Mouse (Mus musculus): ENCODE measurements around the gene Gpr15.

The Gpr15 gene

DNA sequence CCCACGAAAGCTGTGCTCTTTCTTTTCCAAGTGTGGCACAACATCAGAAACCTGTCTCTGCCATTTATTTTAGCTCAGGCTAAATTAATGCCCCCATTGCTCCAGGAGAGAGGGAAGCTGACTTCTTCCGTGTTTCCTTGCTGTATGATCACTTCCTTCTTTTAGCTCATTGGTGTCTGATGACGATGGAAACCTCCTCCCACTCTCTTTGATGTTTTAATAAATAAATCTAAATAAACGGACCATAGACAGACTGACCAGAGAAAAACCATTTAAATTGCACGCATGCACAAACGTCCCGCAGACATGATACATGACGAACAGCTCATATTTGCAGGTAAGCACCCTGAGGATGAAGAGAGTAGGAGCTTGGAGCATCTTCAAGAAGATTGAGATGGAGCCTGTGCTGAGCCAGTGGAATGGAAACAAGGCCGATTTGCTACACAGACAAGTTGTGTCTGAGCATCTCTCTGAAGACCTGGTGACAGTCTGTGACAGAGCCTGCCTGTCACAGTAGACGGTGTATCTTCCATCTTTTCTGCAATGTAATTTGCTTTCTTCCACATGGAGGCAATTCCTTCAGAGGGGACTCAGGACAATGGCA, 16.4 kb downstream of the Gpr15 start:
- no peak for DNase-seq (ENCODE audit: extremely low read depth, low read depth, low spot score)

DNA sequence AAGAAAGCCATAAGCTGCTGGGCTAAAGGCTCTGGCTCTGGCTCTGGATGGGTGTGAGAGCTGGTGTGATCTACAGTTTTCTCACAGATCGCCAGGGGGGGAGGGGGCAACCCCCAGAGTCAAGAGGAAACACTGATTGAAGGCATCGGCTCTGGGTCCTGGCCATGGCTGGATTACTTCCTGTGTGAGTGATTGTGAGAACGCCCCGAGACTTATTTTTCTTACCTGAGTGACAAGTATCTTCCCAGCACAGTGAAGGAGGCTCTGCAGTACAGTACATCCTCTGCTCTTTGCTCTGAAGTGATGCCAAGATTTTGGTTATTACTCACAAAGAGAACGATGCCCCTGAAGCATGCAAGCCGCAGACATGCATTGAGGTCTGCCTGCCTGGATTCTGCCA, 17.1 kb downstream of the Gpr15 start:
- DNase-seq (ENCODE audit: extremely low read depth, low read depth, low spot score): no peak

DNA sequence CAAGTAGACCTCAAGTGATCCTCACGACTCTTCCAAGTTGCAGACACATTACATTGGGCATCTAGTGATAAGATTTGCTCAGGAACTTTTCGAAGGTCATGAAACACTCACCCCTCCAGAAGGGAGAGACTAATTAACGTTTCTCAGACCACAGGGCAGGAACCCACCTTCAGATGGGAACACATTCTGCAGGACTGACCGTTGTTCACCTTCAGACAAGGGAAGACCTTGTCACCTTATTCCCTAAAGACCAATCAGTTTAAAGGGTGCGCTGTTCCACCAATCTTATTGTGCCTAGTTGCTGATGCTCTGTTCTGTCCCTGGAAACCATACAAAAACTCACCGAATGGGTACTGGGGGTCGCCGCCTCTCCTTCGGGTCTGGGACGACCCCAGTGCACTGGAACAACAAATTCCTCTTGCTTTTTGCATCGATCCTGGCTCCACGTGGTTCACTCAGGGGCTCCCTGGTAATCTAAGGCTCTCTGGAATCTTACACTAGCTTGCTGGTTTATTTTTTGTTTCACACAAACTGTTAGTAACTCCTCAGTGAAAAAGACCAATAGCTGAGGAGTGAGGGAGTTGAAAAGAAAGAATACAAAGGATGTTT, 17.9 kb downstream of the Gpr15 start:
- no peak for DNase-seq (ENCODE audit: extremely low read depth, low read depth, low spot score)

DNA sequence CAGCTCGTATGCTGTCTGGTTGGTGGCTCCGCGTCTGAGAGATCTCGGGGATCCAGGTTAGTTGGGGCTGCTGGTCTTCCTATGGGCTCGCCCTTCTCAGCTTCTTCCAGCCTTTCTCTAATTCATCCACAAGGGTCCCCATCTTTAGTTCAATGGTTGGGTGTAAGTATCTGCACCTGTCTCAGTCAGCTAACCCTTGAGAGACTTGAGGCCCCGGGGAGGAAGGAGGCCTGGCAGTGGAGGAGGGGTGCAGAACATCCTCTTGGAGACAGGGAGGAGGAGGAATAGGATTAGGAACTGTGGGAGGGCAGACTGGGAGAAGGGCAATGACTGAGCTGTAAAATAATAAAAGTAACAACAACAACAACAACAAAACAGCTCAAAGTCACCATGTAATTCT, 18.7 kb downstream of the Gpr15 start:
- no peak for DNase-seq (ENCODE audit: extremely low read depth, low read depth, low spot score)

DNA sequence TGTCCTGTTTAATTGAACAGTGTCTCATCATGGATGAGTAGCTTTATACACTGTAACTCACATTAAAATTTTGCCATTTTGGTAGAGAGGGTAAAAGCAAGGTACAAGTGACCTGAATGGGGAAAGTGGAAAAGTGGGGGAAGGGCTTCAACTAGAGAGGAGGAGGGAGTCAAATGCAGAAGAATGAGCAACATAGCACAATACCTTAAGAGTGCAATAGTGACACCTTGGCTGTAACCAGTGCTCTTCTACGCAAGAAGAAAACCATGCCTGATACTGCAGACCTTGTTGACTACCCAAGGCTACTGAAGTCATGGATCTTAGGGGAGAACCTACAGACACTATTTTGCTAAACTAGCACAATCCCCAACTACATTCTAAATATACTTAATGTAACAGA, 21.6 kb downstream of the Gpr15 start:
- no peak for DNase-seq (ENCODE audit: extremely low read depth, low read depth, low spot score)

DNA sequence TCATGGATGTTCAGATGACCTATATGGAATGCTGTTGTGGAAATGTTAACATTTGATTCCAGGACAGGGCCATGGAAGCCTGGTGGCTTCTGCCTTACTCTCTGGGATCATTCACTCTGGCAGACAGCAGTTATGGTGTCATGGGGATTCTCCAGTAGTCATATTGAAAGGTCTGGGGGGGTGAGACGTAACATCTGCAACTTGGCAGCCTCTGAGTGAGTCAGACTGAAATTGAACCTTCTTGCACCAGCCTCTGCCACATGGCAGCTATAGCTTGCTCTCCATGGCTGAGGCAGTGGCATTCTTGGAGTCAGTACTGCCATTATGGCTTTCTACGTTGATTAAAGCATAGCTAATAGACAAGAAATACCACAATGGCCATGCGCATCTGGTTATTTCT, 22.1 kb downstream of the Gpr15 start:
- no peak for DNase-seq (ENCODE audit: extremely low read depth, low read depth, low spot score)

DNA sequence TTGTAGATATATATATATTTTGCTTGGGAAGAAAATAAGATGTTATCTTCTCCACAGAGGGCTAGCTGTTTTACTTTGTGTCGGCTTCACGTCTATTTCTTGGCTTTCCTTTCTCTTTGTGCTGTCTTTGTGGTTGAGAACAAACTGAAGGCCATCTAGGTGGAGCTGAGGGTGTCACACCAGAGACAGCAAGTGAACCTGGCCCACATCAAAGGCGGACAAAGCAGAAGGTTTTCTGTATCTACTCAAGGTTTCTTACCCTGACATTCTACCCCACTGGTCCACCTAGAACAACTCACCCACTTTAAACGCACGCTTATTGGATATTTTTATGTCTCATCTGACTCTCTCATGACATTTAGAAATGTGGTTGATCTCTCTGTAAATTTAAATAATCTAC, 24.8 kb downstream of the Gpr15 start:
- DNase-seq (ENCODE audit: extremely low read depth, low read depth, low spot score): no peak

DNA sequence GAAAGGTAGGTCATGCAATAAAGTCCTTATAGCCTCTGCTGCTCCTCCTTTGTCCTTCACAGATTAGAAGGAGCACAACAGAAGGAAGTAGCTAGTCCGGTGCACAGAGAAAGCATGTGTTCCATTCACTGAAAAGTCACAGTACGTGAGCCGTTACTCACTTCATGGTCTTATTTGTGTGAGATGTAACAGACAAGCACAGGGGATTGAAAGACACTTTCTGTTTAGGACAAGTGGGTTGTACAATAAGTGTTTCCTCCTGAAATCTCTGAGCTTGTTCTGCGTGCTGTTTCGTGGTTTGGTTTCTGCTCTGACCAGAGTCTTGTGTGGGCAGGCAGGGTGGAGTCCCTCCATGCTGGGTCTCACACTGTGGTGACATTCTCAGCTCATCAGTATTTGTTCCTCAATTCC, 28.5 kb downstream of the Gpr15 start:
- DNase-seq (ENCODE audit: extremely low read depth, low read depth, low spot score): no peak

DNA sequence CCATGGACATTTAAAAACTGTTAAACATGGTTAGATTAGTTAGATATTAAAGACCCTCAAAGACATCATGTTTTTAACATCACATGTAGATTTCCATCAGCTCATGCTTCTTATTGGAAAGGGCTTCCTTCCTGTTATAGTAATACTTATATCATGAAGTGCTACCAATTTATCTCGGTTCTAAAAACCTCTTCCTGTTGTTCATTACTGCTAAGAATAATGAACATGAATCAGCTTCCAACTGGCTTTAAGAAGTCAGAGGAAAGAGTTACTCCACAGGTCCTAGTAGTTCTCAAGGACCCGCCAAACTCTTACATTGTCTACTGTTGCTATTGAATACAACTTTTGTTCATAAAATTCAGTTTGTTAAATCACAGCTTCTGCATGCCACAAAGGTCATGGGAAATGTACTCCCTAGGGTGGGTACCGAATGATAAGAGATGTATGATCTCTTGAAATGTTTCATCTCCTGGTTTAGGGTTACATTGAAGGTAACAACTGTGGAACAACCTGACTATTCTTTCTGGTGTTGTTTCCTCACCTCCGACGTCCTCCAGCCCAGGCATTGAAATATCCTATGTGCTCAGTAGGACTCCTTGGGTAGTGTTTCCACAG, 29.2 kb downstream of the Gpr15 start:
- DNase-seq (ENCODE audit: extremely low read depth, low read depth, low spot score): no peak

DNA sequence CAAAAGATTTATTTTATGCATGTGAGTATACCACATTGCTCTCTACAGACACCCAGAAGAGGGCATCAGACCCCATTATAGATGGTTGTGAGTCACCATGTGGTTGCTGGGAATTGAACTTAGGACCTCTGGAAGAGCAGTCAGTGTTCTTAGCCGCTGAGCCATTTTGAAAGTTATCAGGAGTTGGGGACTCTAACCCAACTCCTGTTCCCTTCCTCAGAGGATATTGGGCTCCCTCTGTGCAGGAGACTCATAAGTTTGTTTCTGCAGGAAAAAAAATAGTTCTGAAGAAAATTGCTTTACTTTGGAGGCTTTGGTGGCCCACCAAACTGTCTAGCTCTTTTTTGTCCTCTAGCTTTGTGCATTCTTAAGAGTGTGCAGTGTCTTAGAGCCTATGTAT, 30.3 kb downstream of the Gpr15 start:
- DNase-seq (ENCODE audit: extremely low read depth, low read depth, low spot score): no peak

DNA sequence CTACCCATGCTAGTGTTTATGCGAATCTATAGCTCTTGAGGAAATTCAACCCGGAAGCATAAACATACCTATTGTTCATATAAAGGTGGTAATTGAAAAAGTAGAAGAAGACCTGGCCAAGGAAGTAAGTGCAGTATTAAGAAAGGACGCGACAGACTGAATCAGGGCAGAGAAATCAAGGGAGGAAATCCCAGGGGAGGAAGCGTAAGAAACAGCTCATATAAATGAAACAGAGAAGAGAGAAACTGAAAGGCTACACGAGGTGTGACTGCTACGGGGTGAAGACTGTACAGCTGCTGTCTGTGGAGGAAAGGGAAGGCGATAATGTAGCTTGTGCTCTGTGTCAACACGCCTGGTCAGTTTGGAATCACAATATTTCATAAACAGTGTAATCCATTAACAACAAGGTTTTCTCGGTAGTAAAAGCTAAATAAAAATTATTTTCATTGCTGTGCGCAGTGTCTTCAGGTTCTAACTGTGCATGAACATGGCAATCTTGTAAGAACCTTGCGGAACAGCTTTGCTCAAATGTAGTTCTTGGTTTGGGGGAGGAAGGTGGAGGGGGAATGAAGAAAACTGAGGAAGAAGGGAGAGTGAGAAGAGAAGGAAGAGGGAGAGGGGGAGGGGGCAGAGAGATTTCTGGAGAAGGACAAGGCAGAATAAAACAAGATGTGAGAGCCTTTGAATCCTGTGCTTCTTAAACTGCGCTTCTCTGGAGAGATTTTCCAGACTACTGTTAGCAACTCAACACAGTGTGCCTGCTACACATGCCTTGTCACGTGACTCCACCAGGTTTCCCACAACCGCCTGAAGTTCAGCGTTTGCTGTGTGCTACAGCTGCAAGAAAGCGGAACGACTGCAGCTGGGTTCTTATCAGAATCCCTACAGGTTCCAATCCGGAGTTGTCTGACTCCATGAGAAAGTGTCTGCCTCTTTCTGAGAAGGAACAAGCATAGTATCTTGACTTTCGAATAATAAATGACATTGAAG, 33.0 kb downstream of the Gpr15 start:
- DNase-seq (ENCODE audit: extremely low read depth, low read depth, low spot score): no peak

DNA sequence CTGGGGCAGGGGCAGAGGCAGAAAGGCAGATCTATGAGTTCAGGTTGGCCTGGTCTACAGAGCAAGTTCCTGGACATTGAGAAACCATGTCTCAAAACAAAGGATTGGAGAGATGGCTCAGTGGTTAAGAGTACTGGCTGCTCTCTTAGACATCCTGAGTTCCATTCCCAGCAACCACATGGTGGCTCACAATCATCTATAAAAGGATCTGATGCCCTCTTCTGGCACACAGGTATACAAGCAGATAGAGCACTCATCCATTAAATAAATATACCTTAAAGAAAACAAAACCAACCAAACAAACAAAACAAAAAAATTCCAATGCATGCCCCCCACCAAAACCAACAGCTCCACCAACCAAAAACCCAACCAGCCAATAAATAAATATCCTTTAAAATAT, 34.3 kb downstream of the Gpr15 start:
- DNase-seq (ENCODE audit: extremely low read depth, low read depth, low spot score): no peak

DNA sequence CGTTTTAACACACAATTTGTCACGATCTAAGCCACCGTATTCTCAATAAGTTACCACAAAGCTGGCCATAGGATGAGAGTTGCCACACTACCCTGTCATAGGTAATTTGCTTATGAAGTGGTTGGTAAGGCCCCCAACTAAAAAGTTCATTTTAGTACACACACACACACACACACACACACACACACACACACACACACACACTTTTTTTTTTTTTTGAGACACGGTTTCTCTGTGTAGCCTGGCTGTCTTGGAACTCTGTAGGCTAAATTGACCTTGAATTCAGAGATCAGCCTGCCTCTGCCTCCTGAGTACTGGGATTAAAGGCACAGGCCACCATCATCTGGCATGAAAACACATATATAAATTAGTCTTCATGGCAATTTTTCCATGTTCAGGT, 35.0 kb downstream of the Gpr15 start:
- DNase-seq (ENCODE audit: extremely low read depth, low read depth, low spot score): no peak

DNA sequence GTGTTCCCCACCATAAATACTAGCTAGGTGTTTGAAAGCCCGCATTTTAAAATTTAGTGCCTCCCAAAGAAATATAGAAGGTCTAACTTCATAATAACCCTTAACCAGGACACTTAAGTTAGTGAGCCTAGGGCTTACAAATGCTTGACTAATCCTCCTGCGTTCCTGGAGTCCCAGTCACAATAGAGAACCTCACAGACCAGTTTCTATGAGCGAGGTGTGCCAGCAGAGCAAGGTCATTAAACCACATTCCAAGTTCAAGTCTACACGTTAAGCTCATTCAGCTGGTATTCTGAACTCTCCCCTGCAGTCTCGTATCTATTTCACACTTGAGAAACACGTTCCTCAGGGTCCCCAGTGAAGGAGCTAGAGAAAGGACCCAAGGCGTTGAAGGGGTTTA, 36.0 kb downstream of the Gpr15 start:
- peak; percentile 75 for DNase-seq (ENCODE audit: extremely low read depth, low read depth, low spot score)

DNA sequence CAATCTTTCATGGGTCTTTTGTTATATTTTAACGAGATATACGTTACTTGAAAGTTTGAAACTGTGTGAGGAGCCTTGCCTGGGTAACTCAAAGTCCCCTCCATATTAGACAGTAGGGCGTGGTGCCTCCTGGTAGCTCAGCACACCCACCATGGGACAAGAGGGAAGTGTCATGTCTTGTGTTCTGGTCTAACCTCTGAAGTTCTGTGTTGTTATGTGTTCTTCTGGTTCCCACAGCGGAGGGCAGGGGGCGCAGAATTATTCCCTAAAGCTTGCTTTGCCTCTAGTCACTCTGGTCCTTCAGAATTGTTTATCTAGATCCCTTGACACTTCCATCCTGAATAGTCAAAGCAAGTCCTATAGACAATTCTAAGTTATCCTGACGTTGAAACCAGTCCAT, 36.8 kb downstream of the Gpr15 start:
- no peak for DNase-seq (ENCODE audit: extremely low read depth, low read depth, low spot score)

DNA sequence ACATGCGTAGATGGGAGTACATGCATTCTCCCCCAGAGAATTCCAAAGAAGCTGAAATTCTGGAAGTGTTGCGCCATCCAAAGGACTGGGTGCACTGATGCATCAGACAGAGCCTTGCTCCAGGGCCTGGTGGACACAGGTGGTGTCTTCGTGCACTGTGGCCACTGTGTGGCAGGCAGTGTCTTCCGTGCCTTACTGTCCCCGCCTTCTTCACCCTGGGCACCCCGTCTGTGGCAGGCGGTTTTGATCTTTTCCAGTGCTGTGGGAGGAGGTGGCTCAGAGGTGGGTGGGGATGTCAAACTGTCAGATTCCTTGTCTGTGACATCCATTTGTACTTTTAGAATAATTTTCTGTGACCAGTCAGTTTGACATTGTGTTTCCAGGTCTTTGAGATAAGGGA, 40.2 kb downstream of the Gpr15 start:
- no peak for DNase-seq (ENCODE audit: extremely low read depth, low read depth, low spot score)

DNA sequence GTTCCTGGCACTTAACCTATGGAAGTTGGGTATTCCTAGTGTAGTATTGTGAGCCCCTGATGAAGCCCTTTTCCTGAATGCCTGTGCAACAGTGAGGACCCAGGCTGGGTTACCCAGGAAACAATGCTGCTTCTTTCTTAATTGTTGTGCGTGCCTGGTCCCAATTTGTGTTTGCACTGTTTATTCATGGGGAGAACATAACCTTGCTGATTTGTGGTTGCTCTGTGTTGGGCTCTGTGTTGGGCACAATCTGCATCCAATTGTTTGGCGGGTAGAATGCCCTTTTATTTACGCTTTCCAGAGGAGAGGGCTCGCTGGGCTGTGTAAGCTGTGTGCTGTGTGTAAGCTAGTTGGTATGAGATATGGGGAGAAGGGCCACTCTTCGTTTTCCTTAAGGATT, 41.4 kb downstream of the Gpr15 start:
- DNase-seq (ENCODE audit: extremely low read depth, low read depth, low spot score): no peak

DNA sequence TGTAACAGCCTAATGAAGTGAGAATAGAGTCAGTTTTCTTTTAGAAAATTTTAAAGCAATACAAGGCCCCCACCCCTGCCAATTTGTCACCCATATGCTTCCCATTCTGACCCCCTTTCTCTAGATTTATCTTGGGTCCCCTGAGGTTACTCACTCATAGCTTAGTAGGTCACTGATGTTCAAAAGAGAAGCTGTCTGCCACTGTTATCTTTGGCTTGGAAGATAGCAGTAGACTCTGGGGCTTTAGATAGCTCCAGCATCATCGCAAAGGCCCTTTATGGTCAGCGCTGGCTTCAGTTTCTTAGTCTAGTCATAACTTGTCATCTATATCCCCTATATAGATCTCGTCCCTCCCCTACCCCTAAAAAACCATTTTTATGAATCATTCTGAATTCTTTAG, 42.2 kb downstream of the Gpr15 start:
- no peak for DNase-seq (ENCODE audit: extremely low read depth, low read depth, low spot score)

DNA sequence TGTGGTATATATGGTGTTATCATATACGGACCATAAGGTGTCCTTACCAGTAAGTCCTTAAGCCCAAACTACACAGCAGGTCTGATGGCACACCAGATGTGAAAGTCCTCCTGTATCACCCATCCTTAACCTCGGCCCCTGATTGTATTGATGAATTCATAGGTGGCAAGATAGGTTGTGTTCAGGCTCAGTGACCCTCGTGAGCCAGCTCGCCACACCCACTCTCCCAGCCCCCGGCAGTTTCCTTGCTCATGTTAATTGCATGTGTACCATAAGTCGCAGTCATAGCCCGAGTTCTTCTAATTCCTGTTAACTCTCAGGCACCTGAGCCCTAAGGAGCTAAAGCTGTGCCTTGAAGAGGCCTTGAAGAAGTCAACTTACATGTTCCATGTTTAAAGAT, 42.7 kb downstream of the Gpr15 start:
- no peak for DNase-seq (ENCODE audit: extremely low read depth, low read depth, low spot score)

DNA sequence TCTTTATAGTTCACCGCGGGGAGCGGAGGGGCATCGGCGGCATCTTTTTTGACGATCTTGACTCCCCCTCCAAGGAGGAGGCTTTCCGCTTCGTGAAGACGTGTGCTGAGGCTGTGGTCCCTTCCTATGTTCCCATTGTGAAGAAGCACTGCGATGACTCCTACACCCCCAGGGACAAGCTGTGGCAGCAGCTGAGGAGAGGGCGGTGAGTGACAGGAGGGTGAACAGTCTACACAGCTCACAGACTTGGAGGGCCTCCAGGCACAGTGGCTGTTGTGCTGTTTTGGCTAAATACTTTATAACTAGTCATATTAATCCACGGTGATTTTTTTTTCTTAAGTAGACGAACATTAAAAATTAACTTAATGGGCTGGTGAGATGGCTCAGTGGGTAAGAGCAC, 43.6 kb downstream of the Gpr15 start:
- DNase-seq (ENCODE audit: extremely low read depth, low read depth, low spot score): no peak

DNA sequence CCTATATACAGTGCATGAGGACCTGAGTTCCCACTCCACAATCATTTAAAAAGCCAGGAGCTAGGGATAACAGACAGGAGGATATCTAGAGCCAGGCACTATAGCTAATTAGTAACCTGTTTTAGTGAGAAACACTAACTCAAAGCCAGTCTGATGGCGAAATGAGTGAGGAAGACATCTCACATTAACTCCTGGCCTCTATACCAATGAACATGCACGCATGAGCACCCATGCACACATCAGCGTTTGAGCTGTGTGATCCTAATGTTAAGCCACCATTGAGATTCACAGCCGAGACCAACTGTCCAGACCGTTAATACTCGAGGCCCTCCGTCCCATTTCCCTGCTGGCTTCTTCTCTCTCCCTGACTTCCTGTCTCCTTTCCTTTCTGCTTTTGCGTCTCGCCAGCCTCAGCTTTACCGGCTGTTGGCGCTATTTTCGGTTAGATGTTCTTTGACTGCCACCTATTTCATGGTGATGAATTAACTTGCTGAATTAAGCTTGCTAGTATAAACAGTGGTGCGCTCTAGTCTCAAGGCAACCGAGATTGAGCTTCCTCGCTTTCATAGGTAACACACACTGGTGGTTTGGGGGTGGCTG, 45.0 kb downstream of the Gpr15 start:
- no peak for DNase-seq (ENCODE audit: extremely low read depth, low read depth, low spot score)

All from fat pad, adult 2 months (tissue).